Mouse (Mus musculus) hindbrain, embryonic 15.5 days (tissue): ENCODE results near the gene March7. TPM values are rescaled to one million over a fixed set of nuclear protein-coding genes. Genes with fewer than 3 reads are reported as not detected.

Experiments used
- ATAC-seq: fragments of 200-750 bp; cut with Nextera tagmentation; 2 replicates; pipeline ENCODE4 v1.8.0; 2017; ENCODE audit warnings: low read depth, moderate number of reproducible peaks, moderate TSS enrichment; ENCODE audit not compliant: low FRiP score
- H3K27ac ChIP-seq: fragments of 300-500 bp; sonication (generic); replicated peaks from 2 replicates; pipeline ENCODE4 v1.5.1; 2015; ENCODE audit warnings: mild to moderate bottlenecking, inconsistent platforms
- H3K27me3 ChIP-seq: fragments of 300-500 bp; sonication (generic); 2 replicates; pipeline ENCODE4 v1.6.1; 2015; ENCODE audit warnings: control low read depth, inconsistent platforms
- H3K36me3 ChIP-seq: fragments of 300-500 bp; sonication (generic); 2 replicates; pipeline ENCODE4 v1.6.1; 2015; ENCODE audit warnings: control low read depth, inconsistent platforms
- H3K4me1 ChIP-seq: fragments of 300-500 bp; sonication (generic); replicated peaks from 2 replicates; pipeline ENCODE4 v1.6.1; 2015; ENCODE audit warnings: control low read depth, inconsistent platforms
- H3K4me2 ChIP-seq: fragments of 300-500 bp; sonication (generic); 2 replicates; pipeline ENCODE4 v1.6.1; 2015; ENCODE audit warnings: moderate library complexity, mild to moderate bottlenecking, inconsistent platforms
- H3K4me3 ChIP-seq: fragments of 300-500 bp; sonication (generic); 2 replicates; pipeline ENCODE4 v1.5.1; 2015; ENCODE audit warnings: mild to moderate bottlenecking, inconsistent platforms
- H3K9ac ChIP-seq: fragments of 300-500 bp; sonication (generic); 2 replicates; pipeline ENCODE4 v1.6.1; 2015; ENCODE audit warnings: inconsistent platforms
- H3K9me3 ChIP-seq: fragments of 300-500 bp; sonication (generic); 2 replicates; pipeline ENCODE4 v1.6.1; 2016; ENCODE audit warnings: control low read depth, inconsistent platforms
- WGBS: fragments of 180-500 bp; shearing (Covaris S2); methylation state at CpG from one replicate; pipeline ENCODE4 v1.1.7; 2015; 5-methylcytosine and 5-hydroxymethylcytosine counted together
- polyA plus RNA-seq: library from polyadenylated mRNA; unstranded; fragments of >200 nt; fragmentation: Nextera tagmentation; extraction: Ambion mirVana; gene quantifications from 2 replicates; pipeline ENCODE4 v1.2.1, GENCODE M21; 2015

The March7 gene
- 86.3 and 87.4 TPM in 2 replicates for polyA plus RNA-seq

GRCm38 (mm10) chr2:60209703-60210651, at the start of gene March7, which contains the start of gene Baz2b:
March7 (plus strand) TSS chr2:60209887.
Baz2b (minus strand) TSS chr2:60209839.
- ATAC-seq: peak; percentile 92
- H3K27ac ChIP-seq: peak within 1 kb of the TSS; percentile 92
- H3K9ac ChIP-seq: peak within 1 kb of the TSS; percentile 89
- H3K27me3 ChIP-seq: no peaks in the 10 kb centered on the region
- H3K9me3 ChIP-seq: no peaks in the 10 kb centered on the region
- peak within 1 kb of the TSS; percentile 71 for H3K4me2 ChIP-seq
- H3K4me3 ChIP-seq: peak within 1 kb of the TSS; percentile 96
- H3K36me3 ChIP-seq: peaks cover 6% of the 10 kb centered on the region; the same call in 1 of the 2 replicates
- peaks cover 40% of the 10 kb centered on the region for H3K4me1 ChIP-seq
- WGBS: under 1% methylated on average over 64 of the region's 109 CpGs

- H3K9ac ChIP-seq: no peak overlapping the region
- no peaks in the 10 kb centered on the region for H3K9me3 ChIP-seq
- H3K27me3 ChIP-seq: no peaks in the 10 kb centered on the region
- no peak overlapping the region for H3K4me2 ChIP-seq
- no peak overlapping the region for H3K27ac ChIP-seq
- no peaks in the 10 kb centered on the region for H3K4me1 ChIP-seq
- no peak for ATAC-seq
- 85% methylated on average over 2 of the region's 2 CpGs for WGBS
- peaks cover under 1% of the 10 kb centered on the region; the same call in 1 of the 2 replicates for H3K36me3 ChIP-seq
- no peak overlapping the region for H3K4me3 ChIP-seq
Measured at GRCm38 (mm10) chr2:60163744-60164143, 45.9 kb upstream of the March7 start.

- Histone ChIP-seq H3K36me3 (no peaks in the 10 kb centered on the region), H3K27me3 (no peaks in the 10 kb centered on the region), H3K4me2 (no peak overlapping the region), H3K27ac (no peak overlapping the region), H3K4me1 (no peaks in the 10 kb centered on the region), H3K4me3 (no peak overlapping the region), H3K9me3 (no peaks in the 10 kb centered on the region), H3K9ac (no peak overlapping the region)
- 94% methylated on average over 11 of the region's 11 CpGs for WGBS
- no peak for ATAC-seq
Measured at GRCm38 (mm10) chr2:60165679-60166078, 44.0 kb upstream of the March7 start.

GRCm38 (mm10) chr2:60166878-60167277, 42.8 kb upstream of the March7 start:
- ATAC-seq: no peak
- Histone ChIP-seq H3K27ac (no peak overlapping the region), H3K4me1 (no peaks in the 10 kb centered on the region), H3K27me3 (no peaks in the 10 kb centered on the region), H3K4me2 (no peak overlapping the region), H3K9me3 (no peaks in the 10 kb centered on the region), H3K4me3 (no peak overlapping the region), H3K36me3 (no peaks in the 10 kb centered on the region), H3K9ac (no peak overlapping the region)
- WGBS: 91% methylated on average over 4 of the region's 4 CpGs

GRCm38 (mm10) chr2:60171786-60172530, 37.7 kb upstream of the March7 start:
- Histone ChIP-seq H3K9me3 (no peaks in the 10 kb centered on the region), H3K4me1 (no peaks in the 10 kb centered on the region), H3K9ac (no peak overlapping the region), H3K4me3 (no peak overlapping the region), H3K36me3 (no peaks in the 10 kb centered on the region), H3K27ac (no peak overlapping the region), H3K4me2 (no peak overlapping the region), H3K27me3 (no peaks in the 10 kb centered on the region)
- 64% methylated on average over 7 of the region's 7 CpGs for WGBS
- no peak for ATAC-seq

- Histone ChIP-seq H3K36me3 (no peaks in the 10 kb centered on the region), H3K9ac (no peak overlapping the region), H3K4me2 (no peak overlapping the region), H3K4me1 (no peaks in the 10 kb centered on the region), H3K27ac (no peak overlapping the region), H3K9me3 (no peaks in the 10 kb centered on the region), H3K4me3 (no peak overlapping the region), H3K27me3 (no peaks in the 10 kb centered on the region)
- ATAC-seq: no peak
- WGBS: 43% methylated on average over 2 of the region's 2 CpGs
Measured at GRCm38 (mm10) chr2:60172531-60172914, 37.2 kb upstream of the March7 start.

GRCm38 (mm10) chr2:60173190-60173589, 36.5 kb upstream of the March7 start:
- Histone ChIP-seq H3K27me3 (no peaks in the 10 kb centered on the region), H3K9ac (no peak overlapping the region), H3K27ac (no peak overlapping the region), H3K36me3 (no peaks in the 10 kb centered on the region), H3K4me2 (no peak overlapping the region), H3K9me3 (no peaks in the 10 kb centered on the region), H3K4me1 (no peaks in the 10 kb centered on the region), H3K4me3 (no peak overlapping the region)
- no peak for ATAC-seq
- 63% methylated on average over 3 of the region's 3 CpGs for WGBS

- no peaks in the 10 kb centered on the region for H3K36me3 ChIP-seq
- no peak for ATAC-seq
Measured at GRCm38 (mm10) chr2:60173595-60173994, 36.1 kb upstream of the March7 start.

GRCm38 (mm10) chr2:60175078-60175477, 34.6 kb upstream of the March7 start:
- H3K27ac ChIP-seq: no peak overlapping the region
- no peak for ATAC-seq
- WGBS: 95% methylated on average over 3 of the region's 4 CpGs

More at GRCm38 (mm10) chr2:60173595-60173994, 36.1 kb upstream of the March7 start:
- no peaks in the 10 kb centered on the region for H3K4me1 ChIP-seq
- no peaks in the 10 kb centered on the region for H3K27me3 ChIP-seq
- WGBS: 92% methylated on average over 4 of the region's 4 CpGs
- H3K4me2 ChIP-seq: no peak overlapping the region
- H3K27ac ChIP-seq: no peak overlapping the region
- no peaks in the 10 kb centered on the region for H3K9me3 ChIP-seq
- H3K9ac ChIP-seq: no peak overlapping the region
- no peak overlapping the region for H3K4me3 ChIP-seq

GRCm38 (mm10) chr2:60176087-60176486, 33.6 kb upstream of the March7 start:
- Histone ChIP-seq H3K4me2 (no peak overlapping the region), H3K27ac (no peak overlapping the region), H3K9me3 (no peaks in the 10 kb centered on the region), H3K4me3 (no peak overlapping the region), H3K4me1 (no peaks in the 10 kb centered on the region), H3K9ac (no peak overlapping the region), H3K36me3 (no peaks in the 10 kb centered on the region), H3K27me3 (no peaks in the 10 kb centered on the region)
- no peak for ATAC-seq
- WGBS: 85% methylated on average over 5 of the region's 5 CpGs

More at GRCm38 (mm10) chr2:60175078-60175477, 34.6 kb upstream of the March7 start:
- Histone ChIP-seq H3K9ac (no peak overlapping the region), H3K4me3 (no peak overlapping the region), H3K9me3 (no peaks in the 10 kb centered on the region), H3K4me2 (no peak overlapping the region), H3K4me1 (no peaks in the 10 kb centered on the region), H3K36me3 (no peaks in the 10 kb centered on the region), H3K27me3 (no peaks in the 10 kb centered on the region)

GRCm38 (mm10) chr2:60177490-60177889, 32.2 kb upstream of the March7 start:
- no peak overlapping the region for H3K4me3 ChIP-seq
- no peak overlapping the region for H3K4me2 ChIP-seq
- H3K9ac ChIP-seq: no peak overlapping the region
- ATAC-seq: no peak
- H3K27me3 ChIP-seq: no peaks in the 10 kb centered on the region
- H3K9me3 ChIP-seq: no peaks in the 10 kb centered on the region
- WGBS: 81% methylated on average over 3 of the region's 3 CpGs
- H3K27ac ChIP-seq: no peak overlapping the region
- no peaks in the 10 kb centered on the region for H3K36me3 ChIP-seq
- no peaks in the 10 kb centered on the region for H3K4me1 ChIP-seq

- no peak for ATAC-seq
- Histone ChIP-seq H3K9ac (no peak overlapping the region), H3K4me2 (no peak overlapping the region), H3K9me3 (no peaks in the 10 kb centered on the region), H3K27me3 (no peaks in the 10 kb centered on the region), H3K4me3 (no peak overlapping the region), H3K36me3 (no peaks in the 10 kb centered on the region), H3K4me1 (no peaks in the 10 kb centered on the region), H3K27ac (no peak overlapping the region)
- WGBS: 58% methylated on average over 2 of the region's 2 CpGs
Measured at GRCm38 (mm10) chr2:60181696-60182095, 28.0 kb upstream of the March7 start.
